Mouse (Mus musculus) limb, embryonic 12.5 days (tissue): ENCODE results near the gene Rad9a. TPM values are rescaled to one million over a fixed set of nuclear protein-coding genes. Genes with fewer than 3 reads are reported as not detected.

Source experiments
- ATAC-seq: fragments of 200-750 bp; cut with Nextera tagmentation; 2 replicates; pipeline ENCODE4 v1.8.0; 2017; ENCODE audit warnings: low read depth, moderate TSS enrichment; ENCODE audit not compliant: insufficient number of reproducible peaks, insufficient read depth, low FRiP score, low TSS enrichment
- H3K27ac ChIP-seq: fragments of 300-500 bp; sonication (generic); 2 replicates; pipeline ENCODE4 v1.5.1; 2016; ENCODE audit warnings: mild to moderate bottlenecking, moderate library complexity
- H3K27me3 ChIP-seq: fragments of 300-500 bp; sonication (generic); 2 replicates; pipeline ENCODE4 v1.6.1; 2016; ENCODE audit warnings: mild to moderate bottlenecking, moderate library complexity
- H3K36me3 ChIP-seq: fragments of 300-500 bp; sonication (generic); 2 replicates; pipeline ENCODE4 v1.6.1; 2016; ENCODE audit warnings: mild to moderate bottlenecking, moderate library complexity
- H3K4me1 ChIP-seq: fragments of 300-500 bp; sonication (generic); replicated peaks from 2 replicates; pipeline ENCODE4 v1.6.1; 2016
- H3K4me2 ChIP-seq: fragments of 300-500 bp; sonication (generic); 2 replicates; pipeline ENCODE4 v1.6.1; 2016; ENCODE audit warnings: mild to moderate bottlenecking, moderate library complexity
- H3K4me3 ChIP-seq: fragments of 300-500 bp; sonication (generic); replicated peaks from 2 replicates; pipeline ENCODE4 v1.5.1; 2016; ENCODE audit warnings: mild to moderate bottlenecking
- H3K9ac ChIP-seq: fragments of 300-500 bp; sonication (generic); replicated peaks from 2 replicates; pipeline ENCODE4 v1.6.1; 2016; ENCODE audit warnings: mild to moderate bottlenecking, moderate library complexity
- H3K9me3 ChIP-seq: fragments of 300-500 bp; sonication (generic); 2 replicates; pipeline ENCODE4 v1.6.1; 2016; ENCODE audit warnings: mild to moderate bottlenecking, moderate library complexity
- WGBS: fragments of 180-500 bp; shearing (Covaris S2); methylation state at CpG from one replicate; pipeline ENCODE4 v1.1.7; 2016; 5-methylcytosine and 5-hydroxymethylcytosine counted together
- polyA plus RNA-seq: library from polyadenylated mRNA; unstranded; fragments of >200 nt; fragmentation: Nextera tagmentation; extraction: Ambion mirVana; gene quantifications from 2 replicates; pipeline ENCODE4 v1.2.1, GENCODE M21; 2016

Gene Rad9a
- polyA plus RNA-seq, 1 experiment from 2014 or later: 38.4 TPM

GRCm38 (mm10) chr19:4192251-4192985, 9.0 kb downstream of the Rad9a start:
- Histone ChIP-seq H3K9ac (peak overlapping the region; percentile 93), H3K4me2 (peak overlapping the region; percentile 94), H3K4me3 (peak overlapping the region; percentile 97), H3K36me3 (peaks cover 44% of the 10 kb centered on the region), H3K27me3 (no peaks in the 10 kb centered on the region), H3K27ac (peak overlapping the region; percentile 94), H3K4me1 (peaks cover 39% of the 10 kb centered on the region), H3K9me3 (no peaks in the 10 kb centered on the region)
- ATAC-seq: peak; percentile 26
- WGBS: under 1% methylated on average over 52 of the region's 52 CpGs

- Histone ChIP-seq H3K27ac (peak within 1 kb of the TSS; percentile 94), H3K4me3 (peak within 1 kb of the TSS; percentile 97), H3K27me3 (no peaks in the 10 kb centered on the region), H3K4me1 (peaks cover 35% of the 10 kb centered on the region), H3K36me3 (peaks cover 36% of the 10 kb centered on the region), H3K9me3 (no peaks in the 10 kb centered on the region), H3K4me2 (peak within 1 kb of the TSS; percentile 94), H3K9ac (peak within 1 kb of the TSS; percentile 93)
- peak; percentile 90 for ATAC-seq
- 5% methylated on average over 40 of the region's 47 CpGs for WGBS
Observed at GRCm38 (mm10) chr19:4191528-4192250, 9.8 kb downstream of the Rad9a start, which contains the start of gene Ppp1ca. Gene Ppp1ca (plus strand): TSS chr19:4192065.

GRCm38 (mm10) chr19:4190831-4191334, 10.6 kb downstream of the Rad9a start, which contains the start of gene Tbc1d10c:
Gene Tbc1d10c (minus strand): TSS chr19:4191284.
- peak within 1 kb of the TSS; percentile 97 for H3K4me3 ChIP-seq
- H3K9me3 ChIP-seq: no peaks in the 10 kb centered on the region
- peaks cover 28% of the 10 kb centered on the region for H3K36me3 ChIP-seq
- peak within 1 kb of the TSS; percentile 94 for H3K27ac ChIP-seq
- 55% methylated on average over 4 of the region's 4 CpGs for WGBS
- no peaks in the 10 kb centered on the region for H3K27me3 ChIP-seq
- H3K4me2 ChIP-seq: peak within 1 kb of the TSS; percentile 94
- peak within 1 kb of the TSS; percentile 93 for H3K9ac ChIP-seq
- no peak for ATAC-seq
- H3K4me1 ChIP-seq: peaks cover 28% of the 10 kb centered on the region

- peaks cover 11% of the 10 kb centered on the region for H3K36me3 ChIP-seq
- 88% methylated on average over 12 of the region's 12 CpGs for WGBS
- no peak for ATAC-seq
- H3K9ac ChIP-seq: no peak overlapping the region
- H3K4me3 ChIP-seq: no peak overlapping the region
- no peak overlapping the region for H3K4me2 ChIP-seq
- H3K27ac ChIP-seq: no peak overlapping the region
- no peaks in the 10 kb centered on the region for H3K27me3 ChIP-seq
- peaks cover 38% of the 10 kb centered on the region for H3K4me1 ChIP-seq
- no peaks in the 10 kb centered on the region for H3K9me3 ChIP-seq
Observed at GRCm38 (mm10) chr19:4189051-4189620, 12.3 kb downstream of the Rad9a start.

- peaks cover 22% of the 10 kb centered on the region for H3K4me1 ChIP-seq
- H3K36me3 ChIP-seq: no peaks in the 10 kb centered on the region
- no peaks in the 10 kb centered on the region for H3K9me3 ChIP-seq
- no peak overlapping the region for H3K4me3 ChIP-seq
- H3K27ac ChIP-seq: no peak overlapping the region
- H3K27me3 ChIP-seq: no peaks in the 10 kb centered on the region
- H3K9ac ChIP-seq: no peak overlapping the region
- H3K4me2 ChIP-seq: no peak overlapping the region
- ATAC-seq: no peak
- 63% methylated on average over 3 of the region's 3 CpGs for WGBS
Observed at GRCm38 (mm10) chr19:4187303-4187702, 14.2 kb downstream of the Rad9a start.

- peak overlapping the region; percentile 35 for H3K27ac ChIP-seq
- WGBS: 68% methylated on average over 15 of the region's 15 CpGs
- peaks cover 13% of the 10 kb centered on the region for H3K4me1 ChIP-seq
- no peaks in the 10 kb centered on the region for H3K9me3 ChIP-seq
- H3K36me3 ChIP-seq: no peaks in the 10 kb centered on the region
- no peak overlapping the region for H3K4me2 ChIP-seq
- no peak for ATAC-seq
- no peak overlapping the region for H3K4me3 ChIP-seq
- no peaks in the 10 kb centered on the region for H3K27me3 ChIP-seq
- peak overlapping the region; percentile 40 for H3K9ac ChIP-seq
Observed at GRCm38 (mm10) chr19:4184976-4185975, 16.2 kb downstream of the Rad9a start.

- 87% methylated on average over 2 of the region's 2 CpGs for WGBS
- no peak for ATAC-seq
- Histone ChIP-seq H3K4me3 (no peak overlapping the region), H3K9ac (no peak overlapping the region), H3K9me3 (no peaks in the 10 kb centered on the region), H3K27ac (no peak overlapping the region), H3K4me2 (no peak overlapping the region), H3K36me3 (no peaks in the 10 kb centered on the region), H3K27me3 (no peaks in the 10 kb centered on the region), H3K4me1 (peaks cover 13% of the 10 kb centered on the region)
Observed at GRCm38 (mm10) chr19:4183689-4184088, 17.8 kb downstream of the Rad9a start.

GRCm38 (mm10) chr19:4181892-4182291, 19.6 kb downstream of the Rad9a start:
- Histone ChIP-seq H3K9ac (no peak overlapping the region), H3K9me3 (no peaks in the 10 kb centered on the region), H3K4me2 (no peak overlapping the region), H3K4me1 (peaks cover 13% of the 10 kb centered on the region), H3K27ac (no peak overlapping the region), H3K4me3 (no peak overlapping the region), H3K36me3 (no peaks in the 10 kb centered on the region), H3K27me3 (no peaks in the 10 kb centered on the region)
- no peak for ATAC-seq
- 50% methylated on average over 3 of the region's 3 CpGs for WGBS

- no peaks in the 10 kb centered on the region for H3K27me3 ChIP-seq
- H3K9me3 ChIP-seq: no peaks in the 10 kb centered on the region
- H3K4me2 ChIP-seq: no peak overlapping the region
- WGBS: 86% methylated on average over 7 of the region's 7 CpGs
- H3K27ac ChIP-seq: no peak overlapping the region
- no peak for ATAC-seq
- H3K36me3 ChIP-seq: no peaks in the 10 kb centered on the region
- H3K4me3 ChIP-seq: no peak overlapping the region
- H3K9ac ChIP-seq: no peak overlapping the region
- H3K4me1 ChIP-seq: peaks cover 14% of the 10 kb centered on the region
Observed at GRCm38 (mm10) chr19:4180411-4180810, 21.1 kb downstream of the Rad9a start.

- Histone ChIP-seq H3K4me1 (peaks cover 19% of the 10 kb centered on the region), H3K4me2 (peak within 1 kb of the TSS; percentile 49), H3K27ac (no peak within 1 kb of the TSS), H3K9me3 (no peaks in the 10 kb centered on the region), H3K4me3 (peak within 1 kb of the TSS; percentile 24), H3K27me3 (peaks cover 6% of the 10 kb centered on the region; the same call in 1 of the 2 replicates), H3K36me3 (no peaks in the 10 kb centered on the region), H3K9ac (peak within 1 kb of the TSS; percentile 60)
- peak; percentile 49 for ATAC-seq
- WGBS: 3% methylated on average over 11 of the region's 11 CpGs
Observed at GRCm38 (mm10) chr19:4175368-4175947, 26.0 kb downstream of the Rad9a start, which contains the start of gene Carns1. Gene Carns1 (minus strand): TSS chr19:4175479.
